Mouse (Mus musculus) heart, adult 2 months (tissue): ENCODE measurements around the gene Ift122.

Experiments used
- CTCF ChIP-seq: fragments of 200-600 bp; IDR thresholded peaks from 2 replicates; pipeline ENCODE4 v1.8.1; 2022; ENCODE audit warnings: antibody characterized with exemption, mild to moderate bottlenecking, moderate library complexity
- EP300 ChIP-seq: fragments of 200-500 bp; IDR thresholded peaks from 2 replicates; pipeline ENCODE4 v1.6.1; 2011; ENCODE audit warnings: low read depth, low read length, control low read depth; ENCODE audit not compliant: insufficient read depth
- POLR2A ChIP-seq: fragments of 200-500 bp; IDR thresholded peaks from 2 replicates; pipeline ENCODE4 v1.6.1; 2011; ENCODE audit warnings: mild to moderate bottlenecking, low read depth, low read length, control low read depth; ENCODE audit not compliant: insufficient read depth

- TF ChIP-seq CTCF (no peak), POLR2A (no peak), EP300 (no peak)
Measured at GRCm38 (mm10) chr6:115890601-115891000, 37.3 kb downstream of the Ift122 start.
